16 mouse cellular contexts compared by ENCODE assay signal in the genomic region with DNA sequence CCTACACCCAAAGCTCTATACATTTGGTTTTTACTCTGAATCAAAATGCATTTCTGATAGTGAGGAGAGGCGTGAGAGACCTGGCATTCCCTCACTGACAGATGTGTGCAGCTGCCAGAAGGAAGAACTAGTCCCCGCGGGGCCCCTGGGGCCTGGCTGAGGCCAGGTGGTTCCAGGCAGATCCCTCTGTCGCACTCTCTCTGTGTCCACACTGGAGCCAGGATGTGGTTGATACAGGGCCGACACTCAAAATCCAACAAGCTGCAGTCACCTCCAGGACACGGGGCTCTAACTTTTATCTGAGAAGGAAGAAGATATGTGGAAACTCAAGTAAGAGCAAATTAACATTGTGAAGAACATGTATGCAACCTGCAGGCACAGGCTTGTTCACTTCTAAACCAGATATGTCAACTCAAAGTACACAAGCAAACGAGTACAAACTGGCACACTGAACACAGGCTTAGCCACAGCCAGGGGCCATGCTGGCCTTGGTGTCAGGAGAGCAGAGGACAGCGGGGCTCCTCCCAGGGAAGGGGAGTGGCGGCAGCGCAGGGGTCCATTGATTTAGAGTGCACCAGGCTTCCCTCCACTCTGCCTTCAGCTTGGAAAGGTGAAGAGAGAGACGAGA. TPM values are rescaled to one million over a fixed set of nuclear protein-coding genes. Genes with fewer than 3 reads are reported as not detected.
"Had no signal": no experiment of that assay in that cellular context is flagged by ENCODE, and none has a peak within 500 bp of the region (broad histone marks: within the 10 kb centered on the region; RNA-seq: fewer than 3 reads in every experiment).

No protein-coding gene starts in this region.

- H3K9ac ChIP-seq: liver, embryonic 13.5 days; liver, postnatal 0 days; lung, embryonic 15.5 days; midbrain, embryonic 12.5 days; neural tube, embryonic 13.5 days had no signal

- DNase-seq: kidney, adult 2 months; kidney, postnatal 25 days; liver; liver, embryonic 13.5 days; liver, postnatal 0 days; lung, postnatal 14 days; right cerebral cortex, postnatal 14 days; thymus, adult 2 months; thymus, postnatal 25 days had no signal

- H3K4me3 ChIP-seq: left cerebral cortex, adult 2 months; liver, embryonic 13.5 days; lung, embryonic 15.5 days; megakaryocyte, embryonic 14.5 days; midbrain, embryonic 12.5 days; neural tube, embryonic 13.5 days had no signal

- ATAC-seq: liver, postnatal 0 days; midbrain, embryonic 16.5 days had no signal

- H3K27me3 ChIP-seq: liver, embryonic 13.5 days; lung, embryonic 15.5 days; midbrain, embryonic 12.5 days; neural tube, embryonic 13.5 days had no signal

- H3K4me2 ChIP-seq: liver, embryonic 13.5 days; lung, embryonic 15.5 days; midbrain, embryonic 12.5 days; neural tube, embryonic 13.5 days had no signal

- H3K9me3 ChIP-seq: liver, embryonic 13.5 days; lung, embryonic 15.5 days; megakaryocyte, embryonic 14.5 days; midbrain, embryonic 12.5 days; neural tube, embryonic 13.5 days had no signal

- H3K4me1 ChIP-seq: liver, embryonic 13.5 days; lung, embryonic 15.5 days; megakaryocyte, embryonic 14.5 days; midbrain, embryonic 12.5 days; neural tube, embryonic 13.5 days had no signal

- H3K27ac ChIP-seq: left cerebral cortex, adult 2 months; liver, embryonic 13.5 days; lung, embryonic 15.5 days; macrophage; midbrain, embryonic 12.5 days; neural tube, embryonic 13.5 days had no signal

RNA-seq across cellular contexts. Expression of gene Grik4, which starts 24.7 kb away (rescaled TPM):
- polyA plus RNA-seq: macrophage had no signal
